Mouse (Mus musculus) stomach, postnatal 0 days (tissue): ENCODE measurements around the gene Ntrk2.

Experiments used
- CTCF ChIP-seq: IDR thresholded peaks from 2 replicates; pipeline ENCODE4 v1.5.1; 2016; ENCODE audit warnings: antibody characterized with exemption, low read depth, mild to moderate bottlenecking, moderate library complexity
- EP300 ChIP-seq: optimal IDR thresholded peaks from 2 replicates; pipeline ENCODE3; 2016; ENCODE audit warnings: antibody characterized with exemption

GRCm38 (mm10) chr13:58806896-58807628 lies 693 bp downstream of the Ntrk2 start:
- TF ChIP-seq CTCF: no peak
- no peak for TF ChIP-seq EP300
